Mouse (Mus musculus) layer of hippocampus, adult 9-10 months (tissue): Measurements from ENCODE around the gene 2310061I04Rik.

Source experiments
- DNase-seq: peaks from one replicate; pipeline ENCODE4 v3.0.0; 2022; ENCODE audit warnings: low spot score

The 2310061I04Rik gene

DNA sequence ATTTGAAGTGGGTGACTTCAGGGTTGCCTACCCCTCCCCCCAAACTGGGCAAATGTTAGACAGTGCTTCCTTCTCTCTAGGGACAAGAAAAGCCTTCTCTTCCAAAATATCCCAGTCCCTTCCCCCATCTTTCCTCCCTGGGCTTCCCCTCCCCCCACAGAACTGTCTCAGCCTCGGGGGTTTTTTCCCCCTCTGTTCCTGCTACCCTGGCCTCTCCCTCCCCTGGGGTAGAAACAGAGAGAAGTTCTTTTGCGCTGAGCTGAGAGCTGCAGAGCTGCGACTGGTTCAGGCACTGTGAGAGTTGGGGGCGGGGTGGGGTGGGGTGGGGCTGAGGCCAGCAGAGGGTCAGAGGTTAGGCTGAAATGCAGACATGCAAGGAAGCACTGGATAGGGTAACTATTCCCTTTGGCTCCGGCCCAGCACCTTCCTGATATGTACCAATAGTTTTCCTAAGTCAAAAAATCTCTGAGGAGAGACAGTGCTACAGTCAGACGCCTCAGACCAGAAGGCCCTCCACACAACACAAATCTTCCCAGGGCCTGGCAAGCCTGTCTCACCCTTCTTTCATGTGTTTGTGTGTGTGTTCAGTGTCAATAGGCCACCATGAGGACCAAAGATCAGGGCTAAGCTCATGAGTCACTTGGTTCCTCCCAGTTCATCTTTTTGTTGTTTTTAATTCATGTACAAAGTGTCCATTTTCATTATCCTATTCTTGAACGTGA lies 27.7 kb downstream of the 2310061I04Rik start:
- no peak for DNase-seq

DNA sequence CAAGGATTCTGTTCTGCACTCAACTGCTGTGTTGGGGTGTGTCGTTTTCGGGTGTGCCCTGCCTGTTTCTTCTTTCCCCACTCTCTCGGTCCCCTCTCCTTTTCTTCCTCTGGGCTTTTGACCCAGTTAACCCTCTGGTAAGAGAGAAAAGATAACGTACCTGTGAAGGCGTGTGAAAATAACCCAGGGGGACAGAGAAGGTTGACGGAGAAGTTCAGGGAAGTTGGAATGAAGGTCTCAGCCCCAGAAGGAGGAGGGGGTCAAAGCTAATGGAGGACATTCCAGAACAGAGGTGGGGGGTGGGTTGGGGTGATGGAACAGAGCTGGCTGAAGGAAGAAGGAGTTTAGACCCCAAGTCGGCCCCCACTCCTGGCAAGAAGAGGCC lies 28.3 kb downstream of the 2310061I04Rik start:
- no peak for DNase-seq

DNA sequence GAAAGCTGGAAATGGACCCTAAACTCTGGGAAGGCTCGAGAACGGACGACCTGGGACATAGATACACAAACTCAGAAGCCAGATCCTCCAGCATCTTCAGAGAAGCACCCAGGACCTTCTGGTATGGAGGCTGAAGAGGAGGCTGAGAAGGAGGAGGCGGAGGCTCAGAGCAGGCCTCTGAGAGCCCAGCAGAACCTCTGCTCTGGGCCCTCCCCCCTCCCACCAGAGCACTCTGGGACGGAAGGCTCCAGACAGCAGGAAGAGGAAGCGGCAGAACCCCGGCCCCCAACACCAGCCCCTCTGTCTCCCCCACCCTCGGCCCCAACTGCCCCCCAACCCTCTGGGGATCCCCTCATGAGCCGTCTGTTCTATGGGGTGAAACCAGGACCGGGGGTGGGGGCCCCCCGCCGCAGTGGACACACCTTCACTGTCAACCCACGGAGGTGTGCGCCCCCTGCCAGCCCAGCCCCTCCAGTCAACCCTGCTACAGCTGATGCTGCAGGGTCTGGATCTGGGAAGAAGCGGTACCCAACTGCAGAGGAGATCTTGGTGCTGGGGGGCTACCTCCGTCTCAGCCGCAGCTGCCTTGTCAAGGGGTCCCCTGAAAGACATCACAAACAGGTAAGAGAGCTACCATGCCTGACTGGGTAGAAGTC lies 28.9 kb downstream of the 2310061I04Rik start:
- DNase-seq, result no peak

DNA sequence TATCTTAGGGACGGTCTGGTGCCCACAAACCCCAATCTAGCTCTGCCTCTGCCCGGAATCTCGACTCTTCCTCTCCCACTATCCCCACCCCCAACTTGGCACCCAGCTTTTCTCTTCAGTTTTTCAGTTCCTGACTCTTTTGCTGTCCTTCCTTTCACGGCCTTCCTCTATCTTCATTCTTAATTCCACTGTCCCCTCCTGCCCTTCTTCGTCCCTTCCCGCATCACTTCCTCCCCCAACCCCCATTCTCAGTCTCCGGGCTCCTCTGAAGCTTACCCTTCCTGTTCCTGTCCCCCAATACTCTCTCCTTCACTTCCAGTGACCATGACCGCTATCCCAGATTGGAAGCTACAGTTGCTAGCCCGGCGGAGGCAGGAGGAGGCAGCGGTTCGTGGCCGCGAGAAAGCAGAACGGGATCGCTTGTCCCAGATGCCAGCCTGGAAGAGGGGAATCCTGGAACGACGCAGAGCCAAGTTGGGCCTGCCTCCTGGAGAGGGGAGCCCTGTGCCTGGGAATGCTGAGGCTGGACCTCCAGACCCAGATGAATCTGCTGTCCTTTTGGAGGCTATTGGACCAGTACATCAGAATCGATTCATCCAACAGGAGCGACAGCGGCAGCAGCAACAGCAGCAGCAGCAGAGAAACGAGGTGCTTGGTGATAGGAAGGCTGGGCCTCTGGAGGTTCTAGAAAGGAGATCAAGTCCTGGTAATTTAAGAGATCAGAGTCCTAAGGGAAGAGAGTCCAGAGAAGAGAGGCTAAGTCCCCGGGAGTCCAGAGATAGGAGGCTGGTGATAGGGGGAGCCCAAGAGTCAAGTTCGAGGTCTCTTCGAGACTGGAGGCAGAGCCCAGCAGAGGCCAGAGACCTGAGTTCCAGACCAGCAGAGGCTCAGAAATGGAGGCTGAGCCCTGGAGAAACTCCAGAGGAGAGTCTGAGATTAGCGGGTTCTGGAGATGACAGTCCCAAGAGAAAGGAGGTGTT lies 30.0 kb downstream of the 2310061I04Rik start:
- DNase-seq, result no peak

DNA sequence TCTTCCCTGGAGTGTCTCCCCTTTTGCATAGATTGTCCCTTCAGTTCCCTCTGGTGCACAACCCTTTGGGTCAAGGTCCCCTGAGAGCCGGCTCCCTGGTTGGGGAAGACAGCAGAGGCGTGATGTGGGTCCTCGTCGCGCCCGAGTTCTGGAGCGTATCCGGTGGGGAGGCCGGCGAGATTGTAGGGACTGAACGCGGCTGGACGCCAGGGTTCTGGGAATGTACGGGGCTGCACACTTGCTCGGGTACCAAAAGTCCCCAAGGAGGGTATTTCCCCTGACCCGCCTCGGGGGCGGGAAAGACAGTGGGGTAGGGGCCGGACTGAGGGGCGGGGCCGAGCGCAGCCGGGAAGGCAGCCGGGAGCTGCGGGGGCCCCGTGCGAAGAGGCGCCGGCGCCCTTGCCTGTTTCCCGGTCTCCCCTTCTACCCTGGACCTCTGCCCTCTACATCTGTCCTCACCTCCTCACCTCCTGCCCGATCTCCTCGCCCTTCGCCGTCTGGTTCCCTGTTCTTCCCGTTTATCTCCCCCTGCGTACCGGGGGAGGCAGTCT lies 30.9 kb downstream of the 2310061I04Rik start:
- no peak for DNase-seq

DNA sequence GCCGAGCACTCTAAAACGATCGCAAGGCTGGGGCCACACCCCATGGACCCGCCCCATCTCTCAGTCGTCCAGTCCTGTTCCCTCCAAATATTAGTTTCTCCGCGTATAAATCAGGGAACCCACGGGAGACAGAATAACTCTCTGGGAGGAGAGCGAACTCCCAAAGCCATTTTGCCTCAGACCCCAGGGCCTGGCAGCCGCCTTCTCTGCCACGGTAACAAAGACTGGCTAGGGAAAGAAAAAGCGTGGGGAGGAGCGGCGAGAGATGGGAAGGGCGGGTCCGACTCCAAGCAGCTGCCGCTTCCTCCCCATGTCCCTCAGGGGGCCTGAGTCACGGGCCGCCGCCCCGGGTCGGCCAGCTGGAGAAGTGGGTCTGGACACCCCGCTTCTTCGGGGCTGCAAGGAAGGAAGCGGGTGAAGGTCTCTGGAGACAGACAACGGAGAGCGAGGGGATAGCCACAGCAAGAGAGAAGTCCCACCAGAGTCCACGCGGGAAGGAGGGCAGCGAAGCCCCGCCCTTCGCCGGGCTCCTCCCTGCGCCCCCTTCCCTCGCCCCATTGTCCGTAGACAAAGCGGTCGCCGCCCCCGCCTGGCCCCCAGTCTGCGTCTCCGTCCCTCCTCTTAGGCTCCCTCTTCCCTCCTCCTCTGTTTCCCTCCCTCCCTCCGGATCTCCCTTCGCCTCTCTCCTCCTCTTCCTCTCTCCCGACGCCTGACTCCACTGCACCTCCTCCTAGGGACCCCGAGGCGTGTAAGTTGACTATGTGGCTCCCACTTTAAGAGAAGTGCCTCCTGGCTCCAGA lies 31.6 kb downstream of the 2310061I04Rik start, which contains the start of gene Ppp1r18:
Gene Ppp1r18 (plus strand): TSS at position 113 of the 800 bp plus-strand sequence.
- DNase-seq, result no peak

DNA sequence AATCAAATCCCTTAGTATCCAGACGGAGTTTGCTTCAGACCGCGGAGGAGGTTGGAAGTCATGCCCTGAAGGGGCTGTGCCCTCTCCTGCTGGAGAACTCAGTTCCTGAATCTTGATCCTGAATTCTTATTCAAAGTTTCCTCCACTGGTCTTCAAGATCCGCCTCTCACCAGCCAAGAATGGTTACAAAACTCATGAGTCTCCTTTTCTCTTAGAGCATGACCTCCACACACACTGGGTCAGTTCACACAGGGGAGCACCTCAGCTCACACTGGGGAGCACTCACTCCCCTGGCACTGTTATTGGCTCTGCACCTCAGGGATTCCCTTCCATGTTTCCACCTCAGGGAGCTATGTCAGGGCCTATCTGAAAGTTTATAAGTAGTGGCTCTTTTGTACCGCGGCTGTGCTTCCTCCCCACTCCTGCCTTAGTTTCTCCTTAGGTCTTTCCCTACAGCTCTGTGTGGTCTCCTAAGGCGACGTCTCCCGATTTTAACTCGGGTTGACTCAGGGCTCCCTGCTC lies 32.3 kb downstream of the 2310061I04Rik start:
- DNase-seq, result no peak

DNA sequence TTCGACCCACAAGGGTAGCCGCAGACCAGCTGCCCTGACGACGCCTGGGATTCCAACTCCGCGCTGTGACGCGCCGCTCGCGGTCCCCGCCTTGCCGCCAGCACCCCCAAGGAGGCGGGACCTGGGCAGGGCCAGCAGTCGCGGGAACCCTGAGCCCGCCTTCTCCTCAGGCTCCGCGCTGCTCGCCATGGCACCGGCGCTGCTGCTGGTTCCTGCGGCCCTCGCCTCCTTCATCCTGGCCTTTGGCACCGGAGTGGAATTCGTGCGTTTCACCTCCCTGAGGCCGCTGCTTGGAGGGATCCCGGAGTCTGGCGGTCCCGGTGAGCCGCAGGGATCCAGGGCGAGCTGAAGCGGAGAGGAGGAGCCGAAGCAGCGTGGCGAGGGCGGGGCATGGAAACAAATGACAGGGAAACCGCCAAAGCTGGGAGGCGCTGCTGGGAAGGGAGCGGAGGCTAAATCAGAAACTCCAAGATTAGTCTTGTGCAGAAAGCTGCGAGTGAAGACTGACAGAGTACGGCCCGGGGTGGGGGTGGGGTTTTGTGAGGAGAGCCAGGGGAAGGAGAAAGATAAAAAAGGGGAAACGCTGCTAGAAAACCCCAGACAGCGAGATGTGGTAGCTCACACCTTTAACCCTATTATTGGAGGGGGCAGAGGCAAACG lies 35.9 kb downstream of the 2310061I04Rik start, which contains the start of gene Nrm:
Gene Nrm (plus strand): TSS at position 121 of the 660 bp plus-strand sequence.
- DNase-seq, result no peak

DNA sequence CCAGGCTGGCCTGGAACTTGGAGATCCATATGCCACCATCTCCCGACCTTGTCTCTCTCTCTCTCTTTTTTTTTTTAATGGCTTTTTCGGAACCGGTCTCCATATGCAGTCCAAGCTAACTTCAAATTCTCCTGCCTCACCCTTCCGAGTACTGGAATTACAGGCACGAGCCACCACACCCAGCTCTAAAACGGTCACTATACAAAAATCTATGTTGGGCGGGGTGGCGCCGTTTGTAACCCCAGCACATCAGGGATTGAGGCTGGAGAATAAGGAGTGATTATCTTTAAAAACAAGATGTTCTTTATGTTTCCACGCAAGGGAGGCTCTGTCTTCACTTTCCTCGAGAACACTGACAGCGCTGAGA lies 36.4 kb downstream of the 2310061I04Rik start:
- no peak for DNase-seq

DNA sequence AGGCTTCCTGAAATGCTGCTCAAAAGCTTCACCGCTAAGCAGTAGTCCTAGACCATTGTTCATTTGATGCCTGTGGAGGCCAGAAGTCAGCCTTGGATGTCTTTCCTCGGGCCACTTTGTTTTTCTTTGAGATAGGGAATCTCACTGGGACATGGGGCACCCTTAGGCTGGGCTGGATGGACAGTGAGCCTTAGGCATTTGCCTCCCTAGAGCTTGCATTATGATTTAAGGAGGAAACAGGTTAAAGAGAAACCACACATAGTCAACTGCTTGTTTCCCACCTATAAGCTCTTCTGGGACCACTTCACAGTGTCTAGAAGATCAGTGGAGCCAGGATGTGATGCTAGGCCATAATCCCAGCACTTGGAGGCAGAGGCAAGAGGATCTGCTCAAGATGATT lies 37.4 kb downstream of the 2310061I04Rik start:
- no peak for DNase-seq

DNA sequence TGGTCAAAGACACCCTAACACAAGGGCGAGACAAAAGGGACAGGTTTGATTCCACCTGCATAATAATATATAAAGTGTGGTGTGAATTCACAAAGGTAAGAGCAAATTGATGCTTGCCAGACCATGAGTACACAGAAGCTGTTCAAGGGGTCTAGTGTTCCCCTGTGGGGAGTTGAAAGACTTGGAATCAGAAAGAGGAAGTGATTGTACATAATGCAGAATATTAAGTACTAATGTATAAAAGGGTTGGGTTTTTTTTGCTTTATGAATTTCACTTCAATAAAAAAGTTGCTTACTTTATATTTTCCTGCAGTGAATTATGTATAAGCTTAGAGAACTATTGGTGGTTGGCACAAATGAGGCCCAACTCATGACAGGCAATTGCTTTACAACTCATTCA lies 37.9 kb downstream of the 2310061I04Rik start:
- no peak for DNase-seq

DNA sequence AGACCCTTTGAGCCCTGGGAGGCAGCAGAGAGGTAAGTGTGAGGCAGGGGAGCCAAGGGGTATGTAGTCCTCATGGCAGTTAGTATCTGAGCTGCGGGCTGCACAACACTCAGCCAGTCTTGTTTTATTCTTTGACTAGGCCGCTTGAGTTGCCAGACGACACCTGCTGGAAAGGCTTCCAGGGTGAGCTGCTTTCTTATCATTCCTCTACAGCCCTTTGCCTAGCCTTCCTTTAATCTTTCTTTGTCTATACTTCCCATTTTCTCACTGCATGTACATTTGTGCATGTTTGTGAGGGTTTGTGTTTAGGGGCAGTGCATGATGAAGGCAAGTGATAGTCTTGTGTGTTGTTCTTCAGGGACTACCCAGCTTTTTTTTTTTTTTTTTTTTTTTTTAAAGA lies 46.3 kb downstream of the 2310061I04Rik start:
- no peak for DNase-seq

DNA sequence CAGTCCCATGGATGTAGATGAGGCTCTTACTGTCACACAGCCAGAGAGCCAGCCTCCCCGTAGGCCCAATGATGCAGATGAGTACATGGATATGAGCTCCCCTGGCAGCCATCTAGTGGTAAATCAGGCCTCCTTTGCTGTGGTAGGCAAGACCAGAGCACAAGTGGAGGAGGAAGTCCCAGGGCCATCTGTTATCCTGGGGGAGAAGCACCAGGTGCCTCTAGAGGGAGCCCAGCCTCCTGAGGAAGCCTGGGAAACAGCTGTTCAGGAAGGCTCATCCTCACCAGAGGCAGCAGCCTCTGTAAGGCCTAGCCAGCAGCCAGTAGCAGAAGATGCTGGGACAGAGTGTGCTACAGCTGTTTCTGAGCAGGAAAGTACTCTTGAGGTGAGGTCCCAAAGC lies 49.1 kb downstream of the 2310061I04Rik start:
- DNase-seq, result no peak

DNA sequence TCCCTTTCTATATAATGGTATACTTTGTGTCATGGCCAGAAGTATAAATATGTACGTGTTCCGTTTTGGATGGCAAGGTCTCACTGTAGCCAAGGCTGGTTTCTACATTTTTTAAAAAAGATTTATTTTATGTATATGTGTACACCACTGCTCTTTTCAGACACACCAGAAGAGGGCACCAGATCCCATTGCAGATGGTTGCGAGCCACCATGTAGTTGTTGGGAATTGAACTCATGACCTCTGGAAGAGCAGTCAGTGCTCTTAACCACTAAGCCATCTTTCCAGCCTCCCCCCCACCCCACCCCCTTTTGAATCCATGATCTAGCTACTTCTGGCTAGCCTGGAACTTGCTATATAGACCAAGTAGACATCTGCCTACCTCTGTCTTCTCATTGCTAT lies 53.7 kb downstream of the 2310061I04Rik start:
- no peak for DNase-seq
